Comparison of ENCODE assay signal across 9 mouse cellular contexts in genomic region chr8:123103285-123103684, GRCm38 (mm10). TPM values are rescaled to one million over a fixed set of nuclear protein-coding genes. Genes with fewer than 3 reads are reported as not detected.
DNase-seq lines count a peak whose midpoint lies in the region; ATAC-seq and TF ChIP-seq lines count a peak whose summit lies in the region.
"Had no signal": no experiment of that assay in that cellular context is flagged by ENCODE, and none has a peak within 500 bp of the region (broad histone marks: within the 10 kb centered on the region; RNA-seq: fewer than 3 reads in every experiment).

No protein-coding gene starts in this region.

- H3K27me3 ChIP-seq in liver, adult 2 months (ENCODE audit: control insufficient read depth, insufficient read depth, low read length): no peaks in the 10 kb centered on the region
- H3K27me3 ChIP-seq in embryonic facial prominence, embryonic 10.5 days (replicated peaks; ENCODE audit: low read depth, poor library complexity, severe bottlenecking): no peaks in the 10 kb centered on the region
- H3K27me3 ChIP-seq in intestine, postnatal 0 days (replicated peaks; ENCODE audit: control insufficient read depth, insufficient read depth, low read length): no peaks in the 10 kb centered on the region
- no peaks in the 10 kb centered on the region for H3K27me3 ChIP-seq in neural tube, embryonic 13.5 days

- no peak for TF ChIP-seq CTCF in liver, adult 2 months (IDR thresholded peaks at IDR 0.05; ENCODE audit: low read depth, low read length)
- TF ChIP-seq CTCF in intestine, postnatal 0 days (IDR thresholded peaks at IDR 0.05; ENCODE audit: low read depth): no peak

- peaks cover 21% of the 10 kb centered on the region; the same call in 1 of the 2 replicates for H3K36me3 ChIP-seq in liver, adult 2 months (ENCODE audit: control insufficient read depth, insufficient read depth, low read length)
- H3K36me3 ChIP-seq in embryonic facial prominence, embryonic 10.5 days (replicated peaks): peaks cover 44% of the 10 kb centered on the region
- H3K36me3 ChIP-seq in intestine, postnatal 0 days (ENCODE audit: control insufficient read depth, insufficient read depth): peaks cover 20% of the 10 kb centered on the region
- H3K36me3 ChIP-seq in neural tube, embryonic 13.5 days: peaks cover 30% of the 10 kb centered on the region

- H3K9me3 ChIP-seq in embryonic facial prominence, embryonic 10.5 days: no peaks in the 10 kb centered on the region
- no peaks in the 10 kb centered on the region for H3K9me3 ChIP-seq in intestine, postnatal 0 days (ENCODE audit: control insufficient read depth)
- no peaks in the 10 kb centered on the region for H3K9me3 ChIP-seq in neural tube, embryonic 13.5 days

- H3K4me3 ChIP-seq in liver, adult 2 months (ENCODE audit: insufficient read depth, low read depth, low read length): peak overlapping the region; percentile 68
- H3K4me3 ChIP-seq in embryonic facial prominence, embryonic 10.5 days: peak overlapping the region; percentile 96
- H3K4me3 ChIP-seq in intestine, postnatal 0 days (ENCODE audit: low read depth, low read length): peak overlapping the region; percentile 81
- H3K4me3 ChIP-seq in neural tube, embryonic 13.5 days: peak overlapping the region; percentile 81

- ATAC-seq in intestine, postnatal 0 days: no peak
- ATAC-seq in neural tube, embryonic 13.5 days (ENCODE audit: low read depth): no peak

- peaks cover 9% of the 10 kb centered on the region for H3K4me1 ChIP-seq in liver, adult 2 months (ENCODE audit: control insufficient read depth, insufficient read depth, low read length)
- peaks cover 22% of the 10 kb centered on the region for H3K4me1 ChIP-seq in embryonic facial prominence, embryonic 10.5 days
- H3K4me1 ChIP-seq in intestine, postnatal 0 days (replicated peaks; ENCODE audit: control insufficient read depth, insufficient read depth, low read length): 0 out of 2 replicates have a peak, but pooled peaks cover 3% of the 10 kb centered on the region
- H3K4me1 ChIP-seq in neural tube, embryonic 13.5 days (replicated peaks): peaks cover 22% of the 10 kb centered on the region

- H3K79me2 ChIP-seq in liver, adult 2 months (ENCODE audit: control insufficient read depth, insufficient read depth, low read length): peaks cover 4% of the 10 kb centered on the region; the same call in 1 of the 2 replicates

- TF ChIP-seq POLR2A in liver, adult 2 months (IDR thresholded peaks at IDR 0.05; ENCODE audit: extremely low read depth, insufficient read depth, low read length): no peak

- 11% methylated on average over 15 of the region's 15 CpGs for WGBS in liver, adult 2 months
- 21% methylated on average over 15 of the region's 15 CpGs for WGBS in embryonic facial prominence, embryonic 10.5 days
- 10% methylated on average over 14 of the region's 15 CpGs for WGBS in intestine, postnatal 0 days
- 18% methylated on average over 14 of the region's 15 CpGs for WGBS in neural tube, embryonic 13.5 days

- no peak for DNase-seq in liver, adult 2 months (ENCODE audit: extremely low read depth, low read depth, low spot score)
- DNase-seq in liver: no peak
- DNase-seq in embryonic facial prominence, embryonic 10.5 days (ENCODE audit: low spot score): no peak
- DNase-seq in urinary bladder, postnatal 14 days (ENCODE audit: low spot score): no peak
- no peak for DNase-seq in cerebellum, adult 11 months
- DNase-seq in cerebellum, postnatal 4 days (ENCODE audit: low spot score in 2 of 2): no peak
- DNase-seq: cerebellum, adult 8-10 months had no signal

- 0 out of 2 replicates have a peak overlapping the region, but pooled peaks have one; percentile 20 for H3K27ac ChIP-seq in liver, adult 2 months (replicated peaks; ENCODE audit: insufficient read depth, low read depth, low read length)
- peak overlapping the region; percentile 100 for H3K27ac ChIP-seq in embryonic facial prominence, embryonic 10.5 days (replicated peaks)
- peak overlapping the region; percentile 60 for H3K27ac ChIP-seq in intestine, postnatal 0 days (ENCODE audit: low read depth, low read length)
- peak overlapping the region; percentile 94 for H3K27ac ChIP-seq in neural tube, embryonic 13.5 days (replicated peaks)

- H3K4me2 ChIP-seq in intestine, postnatal 0 days (replicated peaks; ENCODE audit: low read depth): peak overlapping the region; percentile 80
- H3K4me2 ChIP-seq in neural tube, embryonic 13.5 days: peak overlapping the region; percentile 95

- H3K9ac ChIP-seq in liver, adult 2 months (ENCODE audit: low read depth, low read length): peak overlapping the region; percentile 91
- H3K9ac ChIP-seq in intestine, postnatal 0 days (ENCODE audit: low read depth, low read length): peak overlapping the region; percentile 91
- peak overlapping the region; percentile 98 for H3K9ac ChIP-seq in neural tube, embryonic 13.5 days

RNA-seq across cellular contexts. Expression of gene Rpl13, which starts 1.1 kb away (rescaled TPM):
- total RNA-seq in liver, adult 2 months (2014; rRNA removed): 764 and 919 TPM in 2 replicates
- polyA plus RNA-seq in liver, adult 2 months (2012; rRNA removed): 634 and 769 TPM in 2 replicates
- polyA plus RNA-seq in embryonic facial prominence, embryonic 10.5 days (2016; fragmentation: Nextera tagmentation; extraction: Ambion mirVana): 1,419 and 1,432 TPM in 2 replicates
- 948 and 1,014 TPM in 2 replicates for polyA plus RNA-seq in intestine, postnatal 0 days (2015; fragmentation: Nextera tagmentation; extraction: Ambion mirVana)
- 629 and 772 TPM in 2 replicates for polyA plus RNA-seq in neural tube, embryonic 13.5 days (2015; fragmentation: Nextera tagmentation; extraction: Ambion mirVana)

RNA-seq across cellular contexts. Expression of gene Cpne7, which starts 13.9 kb away (rescaled TPM):
- 0.07 and 0.09 TPM in 2 replicates for total RNA-seq in liver, adult 2 months (2014; rRNA removed)
- polyA plus RNA-seq in liver, adult 2 months (2012; rRNA removed): 0.09 and 0.28 TPM in 2 replicates
- polyA plus RNA-seq in embryonic facial prominence, embryonic 10.5 days (2016; fragmentation: Nextera tagmentation; extraction: Ambion mirVana): 1.8 and 2.0 TPM in 2 replicates
- 0.46 and 0.67 TPM in 2 replicates for polyA plus RNA-seq in intestine, postnatal 0 days (2015; fragmentation: Nextera tagmentation; extraction: Ambion mirVana)
- polyA plus RNA-seq in neural tube, embryonic 13.5 days (2015; fragmentation: Nextera tagmentation; extraction: Ambion mirVana): 0.68 and 1.1 TPM in 2 replicates

RNA-seq across cellular contexts. Expression of gene Spg7, which starts 40.5 kb away (rescaled TPM):
- 27.4 and 29.5 TPM in 2 replicates for total RNA-seq in liver, adult 2 months (2014; rRNA removed)
- 62.4 and 81.4 TPM in 2 replicates for polyA plus RNA-seq in liver, adult 2 months (2012; rRNA removed)
- 51.3 and 54.5 TPM in 2 replicates for polyA plus RNA-seq in embryonic facial prominence, embryonic 10.5 days (2016; fragmentation: Nextera tagmentation; extraction: Ambion mirVana)
- 44.7 and 46.1 TPM in 2 replicates for polyA plus RNA-seq in intestine, postnatal 0 days (2015; fragmentation: Nextera tagmentation; extraction: Ambion mirVana)
- polyA plus RNA-seq in neural tube, embryonic 13.5 days (2015; fragmentation: Nextera tagmentation; extraction: Ambion mirVana): 48.7 and 50.1 TPM in 2 replicates

RNA-seq across cellular contexts. Expression of gene Sult5a1, which starts 54.8 kb away (rescaled TPM):
- total RNA-seq in liver, adult 2 months (2014; rRNA removed): 15.5 and 29.8 TPM in 2 replicates
- polyA plus RNA-seq in liver, adult 2 months (2012; rRNA removed): 62.7 and 154 TPM in 2 replicates
- 8.2 and 8.5 TPM in 2 replicates for polyA plus RNA-seq in embryonic facial prominence, embryonic 10.5 days (2016; fragmentation: Nextera tagmentation; extraction: Ambion mirVana)
- polyA plus RNA-seq in intestine, postnatal 0 days (2015; fragmentation: Nextera tagmentation; extraction: Ambion mirVana): 3.4 and 3.5 TPM in 2 replicates
- polyA plus RNA-seq in neural tube, embryonic 13.5 days (2015; fragmentation: Nextera tagmentation; extraction: Ambion mirVana): 1.2 and 2.4 TPM in 2 replicates

Comparison
In these comparisons a context has a peak if more than half of its experiments do, and no peak if none do; other contexts are left out.
1. H3K27ac ChIP-seq: peak in every context shown above with its lines; median percentile 100 in embryonic facial prominence, embryonic 10.5 days; 94 in neural tube, embryonic 13.5 days; 60 in intestine, postnatal 0 days; 20 in liver, adult 2 months.